Mouse (Mus musculus) CD4-positive, CD25-positive, alpha-beta regulatory T cell, adult 4 months (primary cell): ENCODE results near the gene Sorbs2. TPM values are rescaled to one million over a fixed set of nuclear protein-coding genes. Genes with fewer than 3 reads are reported as not detected.

Source experiments
- ATAC-seq: one replicate; pipeline ENCODE4 v1.8.0; 2017
- polyA plus RNA-seq, 2 experiments: library from polyadenylated mRNA; unstranded; fragments of 100-300 nt; shearing (Covaris generic); gene quantifications; one replicate each; pipeline ENCODE4 v1.2.1; 2017

Sorbs2 gene
- polyA plus RNA-seq, 2 experiments from 2014 or later: 0.30 to 0.96 TPM

- no peak for ATAC-seq
These were observed 253.0 kb downstream of the Sorbs2 start for GRCm38 (mm10) chr8:45760622-45761021.

- no peak for ATAC-seq
These were observed 253.5 kb downstream of the Sorbs2 start for GRCm38 (mm10) chr8:45761053-45761452.

- ATAC-seq: no peak
These were observed 255.5 kb downstream of the Sorbs2 start for GRCm38 (mm10) chr8:45762982-45763689.

- ATAC-seq: no peak
These were observed 256.2 kb downstream of the Sorbs2 start for GRCm38 (mm10) chr8:45763690-45764342.

GRCm38 (mm10) chr8:45766138-45766537 lies 258.6 kb downstream of the Sorbs2 start:
- no peak for ATAC-seq

- ATAC-seq: no peak
These were observed 267.3 kb downstream of the Sorbs2 start for GRCm38 (mm10) chr8:45774841-45775240.

GRCm38 (mm10) chr8:45775481-45775880 lies 267.9 kb downstream of the Sorbs2 start:
- no peak for ATAC-seq

- no peak for ATAC-seq
These were observed 268.8 kb downstream of the Sorbs2 start for GRCm38 (mm10) chr8:45776366-45776765.

GRCm38 (mm10) chr8:45776977-45777376 lies 269.4 kb downstream of the Sorbs2 start:
- no peak for ATAC-seq

GRCm38 (mm10) chr8:45780585-45780984 lies 273.0 kb downstream of the Sorbs2 start:
- no peak for ATAC-seq

GRCm38 (mm10) chr8:45788610-45789009 lies 281.0 kb downstream of the Sorbs2 start:
- ATAC-seq: no peak

- ATAC-seq: no peak
These were observed 287.3 kb downstream of the Sorbs2 start for GRCm38 (mm10) chr8:45794847-45795246.

- no peak for ATAC-seq
These were observed 288.7 kb downstream of the Sorbs2 start for GRCm38 (mm10) chr8:45796331-45796740.

GRCm38 (mm10) chr8:45799517-45799916 lies 291.9 kb downstream of the Sorbs2 start:
- ATAC-seq: no peak

- ATAC-seq: no peak
These were observed 301.0 kb downstream of the Sorbs2 start for GRCm38 (mm10) chr8:45808597-45808996.

- ATAC-seq: peak; percentile 17
These were observed 309.3 kb downstream of the Sorbs2 start for GRCm38 (mm10) chr8:45816765-45817426.

- no peak for ATAC-seq
These were observed 314.1 kb downstream of the Sorbs2 start for GRCm38 (mm10) chr8:45821650-45822049.

GRCm38 (mm10) chr8:45829985-45830548 lies 322.5 kb downstream of the Sorbs2 start:
- no peak for ATAC-seq

GRCm38 (mm10) chr8:45833896-45834295 lies 326.3 kb downstream of the Sorbs2 start:
- ATAC-seq: no peak

- no peak for ATAC-seq
These were observed 335.7 kb downstream of the Sorbs2 start for GRCm38 (mm10) chr8:45843306-45843705.

- no peak for ATAC-seq
These were observed 336.7 kb downstream of the Sorbs2 start for GRCm38 (mm10) chr8:45844097-45844885.

GRCm38 (mm10) chr8:45844911-45845481 lies 337.4 kb downstream of the Sorbs2 start:
- no peak for ATAC-seq
